Mouse (Mus musculus): ENCODE results near the gene Mast4. TPM values are rescaled to one million over a fixed set of nuclear protein-coding genes. Genes with fewer than 3 reads are reported as not detected.

The Mast4 gene
- total RNA-seq, 2 experiments from 2014 or later = 33.1 to 46.3 TPM

GRCm38 (mm10) chr13:102915341-102915740 lies 419.0 kb downstream of the Mast4 start:
- DNase-seq = no peak

- DNase-seq = no peak
These were observed 419.5 kb downstream of the Mast4 start for GRCm38 (mm10) chr13:102914800-102915199.

GRCm38 (mm10) chr13:102913919-102914318 lies 420.4 kb downstream of the Mast4 start:
- DNase-seq = no peak

GRCm38 (mm10) chr13:102912867-102913266 lies 421.4 kb downstream of the Mast4 start:
- no peak for DNase-seq

GRCm38 (mm10) chr13:102909654-102910418 lies 424.5 kb downstream of the Mast4 start:
- DNase-seq = no peak

GRCm38 (mm10) chr13:102906661-102907009 lies 427.7 kb downstream of the Mast4 start:
- no peak for DNase-seq

- peak; percentile 32 for DNase-seq
These were observed 428.2 kb downstream of the Mast4 start for GRCm38 (mm10) chr13:102906004-102906660.

- no peak for DNase-seq
These were observed 428.8 kb downstream of the Mast4 start for GRCm38 (mm10) chr13:102905361-102905950.

- no peak for DNase-seq
These were observed 430.6 kb downstream of the Mast4 start for GRCm38 (mm10) chr13:102903689-102904088.

- DNase-seq = no peak
These were observed 432.2 kb downstream of the Mast4 start for GRCm38 (mm10) chr13:102902123-102902522.

GRCm38 (mm10) chr13:102900531-102900930 lies 433.8 kb downstream of the Mast4 start:
- DNase-seq = no peak

- no peak for DNase-seq
These were observed 434.2 kb downstream of the Mast4 start for GRCm38 (mm10) chr13:102900083-102900420.

- DNase-seq = no peak
These were observed 434.8 kb downstream of the Mast4 start for GRCm38 (mm10) chr13:102899253-102900082.

- peak; percentile 53 for DNase-seq
These were observed 435.7 kb downstream of the Mast4 start for GRCm38 (mm10) chr13:102898374-102899131.

- no peak for DNase-seq
These were observed 438.0 kb downstream of the Mast4 start for GRCm38 (mm10) chr13:102896322-102896721.

GRCm38 (mm10) chr13:102895894-102896293 lies 438.4 kb downstream of the Mast4 start:
- DNase-seq = no peak

- no peak for DNase-seq
These were observed 439.7 kb downstream of the Mast4 start for GRCm38 (mm10) chr13:102894287-102895234.

- DNase-seq = no peak
These were observed 441.5 kb downstream of the Mast4 start for GRCm38 (mm10) chr13:102892783-102893182.

GRCm38 (mm10) chr13:102889989-102890388 lies 444.3 kb downstream of the Mast4 start:
- DNase-seq = no peak

- DNase-seq = no peak
These were observed 444.8 kb downstream of the Mast4 start for GRCm38 (mm10) chr13:102889537-102889936.

Data from gastrocnemius, postnatal 10 days (tissue).